Mouse (Mus musculus) 3134 (cell line): Measurements from ENCODE around the gene 1700016D06Rik.

ENCODE experiments used
- DNase-seq: peaks from one replicate; pipeline ENCODE4 v3.0.0-alpha.2; 2011; ENCODE audit warnings: low spot score; ENCODE audit not compliant: insufficient read length; ENCODE audit errors: extremely low read depth

Gene 1700016D06Rik

GRCm38 (mm10) chr8:11635611-11636081, 65.2 kb downstream of the 1700016D06Rik start, which contains the start of gene Ankrd10:
TSS of gene Ankrd10 (minus strand) at chr8:11635757.
- peak; percentile 99 for DNase-seq

DNA sequence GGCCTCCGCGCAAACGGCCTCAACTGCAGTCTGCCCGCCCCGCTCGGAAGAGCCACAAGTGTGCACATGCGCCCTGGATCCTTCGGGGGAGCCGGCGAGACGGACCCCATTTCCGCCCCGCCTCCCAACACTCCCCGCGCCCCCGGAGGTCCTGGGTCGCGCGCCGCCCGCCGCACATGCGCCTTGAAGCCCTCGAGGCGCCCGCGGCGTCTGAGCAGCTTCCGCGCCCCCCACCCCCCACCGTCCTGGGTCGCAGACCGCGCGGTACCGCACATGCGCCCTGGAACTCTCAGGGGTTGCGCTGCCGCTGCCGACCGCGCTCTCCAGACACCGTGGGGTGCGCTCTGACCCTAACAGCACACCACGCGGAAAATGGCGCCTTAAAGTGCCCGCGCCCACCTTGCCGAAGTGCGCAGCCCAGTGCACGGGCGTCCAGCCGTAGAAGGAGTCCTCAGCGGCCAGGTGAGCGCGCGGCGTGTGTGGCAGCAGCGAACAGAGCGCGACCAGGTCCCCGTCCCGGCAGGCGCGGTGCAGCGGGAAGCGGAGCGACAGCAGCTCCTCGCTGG, 65.8 kb downstream of the 1700016D06Rik start:
- DNase-seq, result peak; percentile 88

DNA sequence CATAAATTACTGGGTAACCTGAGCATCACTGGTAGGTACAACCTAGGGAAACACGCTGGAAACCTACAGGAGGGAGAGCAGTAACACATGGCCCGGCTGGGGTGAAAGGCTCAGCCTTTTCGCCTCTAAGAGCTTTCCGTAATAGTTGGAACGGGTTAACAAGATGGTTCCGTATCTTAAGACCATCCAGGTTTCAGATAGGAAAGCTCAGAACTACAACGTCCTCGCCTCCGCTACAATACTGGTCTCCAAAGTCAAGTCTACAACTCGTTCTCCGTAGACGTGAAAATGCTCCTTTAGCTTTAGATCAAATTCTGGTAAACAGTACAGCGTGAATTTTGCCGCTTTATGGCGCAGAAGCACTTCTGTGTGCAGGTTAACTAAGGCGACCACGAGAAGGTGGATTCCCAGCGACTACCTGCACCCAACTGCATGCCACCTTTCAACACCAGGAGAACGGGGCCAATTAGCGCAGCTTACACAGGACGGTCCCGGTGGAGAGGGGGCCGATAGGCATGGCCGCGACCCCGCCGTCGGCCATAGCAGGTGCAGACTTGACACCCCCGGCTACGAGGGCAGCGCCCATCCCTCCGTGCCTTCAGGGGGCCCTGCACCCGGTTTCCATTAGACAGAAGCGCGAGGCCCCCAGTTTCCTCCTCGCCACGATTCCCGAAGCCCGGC, 66.4 kb downstream of the 1700016D06Rik start:
- no peak for DNase-seq

DNA sequence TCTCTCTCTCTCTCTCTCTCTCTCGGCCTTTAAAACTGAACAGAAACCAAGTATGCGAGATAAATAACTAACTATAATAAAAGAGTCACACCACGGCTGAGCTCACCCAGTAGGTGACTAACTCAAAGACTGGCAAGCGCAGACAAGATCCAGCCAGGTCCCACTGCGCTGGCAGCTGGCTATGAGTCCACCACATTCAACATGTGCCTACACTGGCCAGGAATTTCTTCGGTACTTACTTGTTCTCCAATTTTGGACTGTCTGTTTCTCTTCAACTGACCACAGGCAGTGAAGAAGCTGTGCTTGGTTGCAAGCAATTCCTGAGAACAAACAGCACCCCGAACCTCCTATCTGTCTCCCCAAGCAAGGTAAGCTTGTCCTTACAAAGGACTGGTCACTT, 67.4 kb downstream of the 1700016D06Rik start:
- DNase-seq, result peak; percentile 57

GRCm38 (mm10) chr8:11632406-11632805, 68.5 kb downstream of the 1700016D06Rik start:
- no peak for DNase-seq

GRCm38 (mm10) chr8:11629206-11629605, 71.7 kb downstream of the 1700016D06Rik start:
- DNase-seq, result no peak

DNA sequence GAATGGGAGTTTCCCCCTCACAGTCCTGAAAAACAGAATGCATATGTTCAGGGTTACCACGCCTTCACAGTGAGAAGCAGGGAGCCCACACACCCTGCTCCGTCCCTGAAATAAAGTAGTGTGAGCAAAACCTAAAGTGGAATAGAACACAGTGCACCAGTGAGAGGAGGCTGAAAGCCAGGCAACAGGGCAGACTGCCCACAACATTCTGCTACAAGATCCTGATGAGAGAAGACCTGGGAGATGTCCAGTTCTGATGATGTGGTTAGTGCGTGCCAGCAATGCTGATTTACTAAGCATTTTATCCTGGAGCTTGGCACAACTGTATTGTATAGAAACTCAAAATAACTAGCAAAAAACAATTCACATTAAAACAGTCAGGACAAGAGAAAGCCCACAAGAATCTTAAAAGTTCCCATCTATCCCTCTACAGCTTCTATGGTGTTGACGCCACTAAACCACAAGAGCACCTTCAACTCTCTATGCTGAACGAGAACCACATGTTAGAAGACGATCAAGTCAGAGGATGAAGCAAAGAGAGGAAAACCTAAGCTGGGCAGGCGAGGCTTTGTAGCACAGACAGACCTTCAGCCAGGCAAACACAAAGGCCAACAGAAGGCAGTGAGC, 72.2 kb downstream of the 1700016D06Rik start:
- no peak for DNase-seq

DNA sequence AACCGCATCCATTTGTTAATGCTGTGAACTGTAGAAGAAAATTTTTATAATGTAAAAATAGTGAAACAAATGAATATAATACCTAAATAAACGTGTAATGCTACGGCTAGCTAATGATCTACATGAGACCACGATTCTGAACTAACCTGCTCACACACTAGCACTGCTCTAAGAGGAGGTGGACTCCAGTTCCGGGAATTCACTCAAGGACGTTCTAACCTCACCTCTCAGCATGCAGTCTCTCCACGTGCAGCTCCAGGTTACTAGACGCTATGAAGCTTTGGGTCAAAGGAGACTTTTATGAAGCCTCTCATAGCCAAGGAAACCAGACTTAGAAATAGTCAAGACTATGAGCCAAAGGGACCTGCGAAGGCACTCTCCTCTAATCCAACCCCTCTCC, 73.1 kb downstream of the 1700016D06Rik start:
- DNase-seq, result no peak

GRCm38 (mm10) chr8:11625084-11625483, 75.8 kb downstream of the 1700016D06Rik start:
- DNase-seq, result no peak

DNA sequence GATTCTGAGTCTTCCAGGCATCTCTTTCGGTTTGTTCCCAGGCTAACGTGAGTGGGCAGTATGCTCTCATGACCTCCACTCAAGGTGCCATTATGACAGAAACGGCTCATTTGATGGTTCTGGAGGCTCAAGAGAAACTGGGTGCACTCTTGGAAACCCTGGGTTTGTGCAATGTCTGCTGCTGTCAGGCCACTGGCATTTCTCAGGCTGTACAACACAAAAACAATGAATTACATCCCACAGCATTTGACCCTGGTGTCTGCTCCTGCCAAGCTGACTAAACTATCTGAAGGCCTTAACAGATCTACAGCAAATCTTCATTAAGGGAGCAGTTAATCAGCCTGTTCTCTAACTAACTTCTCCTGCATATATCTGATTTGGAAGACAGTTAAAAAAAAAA, 81.8 kb downstream of the 1700016D06Rik start:
- DNase-seq, result no peak

GRCm38 (mm10) chr8:11618063-11618462, 82.8 kb downstream of the 1700016D06Rik start:
- DNase-seq, result no peak

GRCm38 (mm10) chr8:11616294-11616693, 84.6 kb downstream of the 1700016D06Rik start:
- DNase-seq, result no peak

DNA sequence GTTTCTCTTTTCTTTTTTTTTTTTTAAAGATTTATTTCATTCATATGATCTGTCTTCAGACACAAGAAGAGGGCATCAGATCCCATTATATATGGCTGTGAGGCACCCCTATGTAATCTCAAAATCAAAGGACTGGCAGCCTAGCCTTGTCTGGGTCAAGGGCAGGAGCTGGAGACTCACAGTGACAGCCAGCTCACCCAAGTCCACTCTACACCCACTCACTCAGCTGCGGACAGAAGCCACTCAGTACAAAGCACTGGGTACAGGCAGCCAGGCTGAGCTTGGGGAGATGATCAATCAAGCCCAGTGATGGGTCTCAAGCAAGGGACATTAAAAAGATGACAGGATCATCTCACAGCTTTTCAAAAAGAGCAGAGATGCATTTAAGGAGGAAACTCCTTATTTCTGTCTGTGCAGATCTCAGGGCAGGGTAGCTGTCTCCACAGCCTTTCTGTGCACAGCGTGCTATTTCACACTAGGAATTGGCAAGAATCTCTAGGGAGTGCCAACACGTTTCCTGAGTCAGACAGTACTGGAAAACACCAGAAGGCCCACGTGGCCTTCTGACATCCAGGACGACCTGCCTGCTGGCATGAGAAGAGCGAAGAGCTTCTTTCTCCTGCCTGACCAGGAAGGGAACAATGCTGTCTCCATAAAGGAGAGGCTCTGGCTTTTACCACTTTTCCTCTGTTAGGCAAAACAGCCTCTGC, 86.6 kb downstream of the 1700016D06Rik start:
- no peak for DNase-seq

- no peak for DNase-seq
Observed at GRCm38 (mm10) chr8:11608848-11609247, 92.0 kb downstream of the 1700016D06Rik start.
